Mouse (Mus musculus): ENCODE measurements around the gene Glul.

Glul gene

GRCm38 (mm10) chr1:153910423-153910822 is 10.7 kb downstream of the Glul start:
- DNase-seq = no peak

- DNase-seq = no peak
These were observed 11.6 kb downstream of the Glul start for GRCm38 (mm10) chr1:153911276-153911795.

- DNase-seq = no peak
These were observed 14.1 kb downstream of the Glul start for GRCm38 (mm10) chr1:153913869-153914268.

- no peak for DNase-seq
These were observed 18.9 kb downstream of the Glul start for GRCm38 (mm10) chr1:153918521-153919206.

GRCm38 (mm10) chr1:153921642-153922041 is 21.9 kb downstream of the Glul start:
- no peak for DNase-seq

GRCm38 (mm10) chr1:153922571-153923021 is 22.9 kb downstream of the Glul start:
- no peak for DNase-seq

GRCm38 (mm10) chr1:153924395-153925385 is 24.9 kb downstream of the Glul start:
- DNase-seq = no peak

GRCm38 (mm10) chr1:153930431-153930830 is 30.7 kb downstream of the Glul start:
- no peak for DNase-seq

- DNase-seq = no peak
These were observed 34.0 kb downstream of the Glul start for GRCm38 (mm10) chr1:153933772-153934171.

GRCm38 (mm10) chr1:153935844-153936380 is 36.2 kb downstream of the Glul start:
- DNase-seq = no peak

- no peak for DNase-seq
These were observed 37.3 kb downstream of the Glul start for GRCm38 (mm10) chr1:153937025-153937424.

- no peak for DNase-seq
These were observed 41.2 kb downstream of the Glul start for GRCm38 (mm10) chr1:153940986-153941385.

- no peak for DNase-seq
These were observed 45.4 kb downstream of the Glul start for GRCm38 (mm10) chr1:153945181-153945580.

- DNase-seq = no peak
These were observed 47.2 kb downstream of the Glul start for GRCm38 (mm10) chr1:153946971-153947370.

GRCm38 (mm10) chr1:153947837-153948236 is 48.1 kb downstream of the Glul start:
- no peak for DNase-seq

- DNase-seq = no peak
These were observed 53.5 kb downstream of the Glul start for GRCm38 (mm10) chr1:153953232-153953631.

- DNase-seq = no peak
These were observed 54.1 kb downstream of the Glul start for GRCm38 (mm10) chr1:153953797-153954196.

GRCm38 (mm10) chr1:153957850-153958249 is 58.1 kb downstream of the Glul start:
- DNase-seq = no peak
